Mouse (Mus musculus) erythroblast, embryonic 14.5 days (primary cell): Measurements from ENCODE around the gene Mchr1. TPM values are rescaled to one million over a fixed set of nuclear protein-coding genes. Genes with fewer than 3 reads are reported as not detected.

Experiments used
- H3K27me3 ChIP-seq: 2 replicates; pipeline ENCODE4 v1.6.1; 2012; ENCODE audit warnings: inconsistent platforms; ENCODE audit not compliant: control insufficient read depth
- H3K36me3 ChIP-seq: 2 replicates; pipeline ENCODE4 v1.6.1; 2012; ENCODE audit warnings: mild to moderate bottlenecking, inconsistent platforms; ENCODE audit not compliant: control insufficient read depth
- H3K4me1 ChIP-seq: 2 replicates; pipeline ENCODE4 v1.6.1; 2012; ENCODE audit warnings: inconsistent platforms; ENCODE audit not compliant: control insufficient read depth
- H3K4me3 ChIP-seq: replicated peaks from 2 replicates; pipeline ENCODE3; 2012; ENCODE audit warnings: moderate library complexity, mild to moderate bottlenecking, inconsistent platforms
- H3K9me3 ChIP-seq: 2 replicates; pipeline ENCODE4 v1.6.1; 2012; ENCODE audit warnings: low read length, inconsistent platforms, mixed read lengths; ENCODE audit not compliant: control insufficient read depth
- GATA1 ChIP-seq: IDR thresholded peaks from 2 replicates; pipeline ENCODE4 v1.6.1; 2012; ENCODE audit warnings: low read length, inconsistent platforms, mixed read lengths
- TAL1 ChIP-seq: IDR thresholded peaks from 3 replicates; pipeline ENCODE4 v1.6.1; 2012; ENCODE audit warnings: low read length, inconsistent platforms, mixed read lengths
- polyA plus RNA-seq: library from polyadenylated mRNA; stranded (reverse); fragments of >175 nt; gene quantifications from 2 replicates; pipeline ENCODE4 v1.2.3, GENCODE M21; 2012

Gene Mchr1
- polyA plus RNA-seq, 1 experiment: not detected

DNA sequence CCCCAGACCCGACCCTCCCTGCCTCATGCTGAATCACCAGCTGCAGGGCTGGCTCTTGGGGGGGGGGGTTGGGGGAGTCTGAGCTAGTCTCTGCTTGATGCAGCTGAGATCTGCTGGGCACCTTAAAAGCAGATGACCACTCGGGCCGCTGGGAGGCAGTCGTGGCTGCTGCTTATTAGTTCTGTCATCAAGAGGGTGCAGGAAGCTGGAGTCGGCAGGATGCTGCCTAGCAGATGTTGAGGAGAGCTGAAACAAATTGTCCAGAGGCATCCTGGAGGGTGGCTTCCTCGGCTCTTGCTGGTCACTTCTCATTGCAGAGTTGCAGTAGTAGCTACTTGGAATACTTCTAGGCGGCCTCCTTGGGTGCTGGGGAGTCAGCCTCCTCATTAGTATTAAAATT, 4.0 kb downstream of the Mchr1 start:
- H3K36me3 ChIP-seq: no peaks in the 10 kb centered on the region
- peaks cover 39% of the 10 kb centered on the region for H3K27me3 ChIP-seq
- H3K9me3 ChIP-seq: no peaks in the 10 kb centered on the region
- TF ChIP-seq TAL1 (no peak), GATA1 (no peak)
- no peak overlapping the region for H3K4me3 ChIP-seq
- no peaks in the 10 kb centered on the region; the same call in 1 of the 2 replicates for H3K4me1 ChIP-seq

DNA sequence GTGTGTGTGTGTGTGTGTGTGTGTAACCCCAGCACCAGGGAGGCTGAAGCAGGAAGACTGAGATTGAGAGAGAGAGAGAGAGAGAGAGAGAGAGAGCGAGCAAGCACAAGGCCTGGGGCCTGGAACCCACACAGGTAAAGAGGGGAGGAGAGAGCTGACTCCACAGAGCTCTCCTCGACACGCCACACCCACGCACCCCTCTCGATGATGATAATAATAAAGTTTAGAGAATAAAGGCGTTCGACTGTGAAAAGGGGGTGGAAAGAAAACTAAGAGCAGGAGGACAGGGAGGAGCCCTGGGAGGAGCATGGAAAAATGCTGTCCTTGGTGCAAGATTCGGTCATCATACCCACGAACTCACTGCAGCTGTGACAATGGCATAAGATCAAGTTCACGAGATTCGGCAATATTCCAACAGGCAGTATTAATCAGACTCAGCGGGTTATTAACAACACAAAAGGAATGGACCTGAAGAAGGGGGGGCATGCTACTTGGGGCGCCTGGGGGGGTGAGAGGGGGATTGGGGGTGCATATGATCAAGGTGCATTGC, 4.6 kb downstream of the Mchr1 start:
- peaks cover 33% of the 10 kb centered on the region for H3K27me3 ChIP-seq
- no peak overlapping the region for H3K4me3 ChIP-seq
- no peaks in the 10 kb centered on the region for H3K9me3 ChIP-seq
- H3K4me1 ChIP-seq: no peaks in the 10 kb centered on the region; the same call in 1 of the 2 replicates
- TF ChIP-seq GATA1: no peak
- TF ChIP-seq TAL1: no peak
- no peaks in the 10 kb centered on the region for H3K36me3 ChIP-seq

DNA sequence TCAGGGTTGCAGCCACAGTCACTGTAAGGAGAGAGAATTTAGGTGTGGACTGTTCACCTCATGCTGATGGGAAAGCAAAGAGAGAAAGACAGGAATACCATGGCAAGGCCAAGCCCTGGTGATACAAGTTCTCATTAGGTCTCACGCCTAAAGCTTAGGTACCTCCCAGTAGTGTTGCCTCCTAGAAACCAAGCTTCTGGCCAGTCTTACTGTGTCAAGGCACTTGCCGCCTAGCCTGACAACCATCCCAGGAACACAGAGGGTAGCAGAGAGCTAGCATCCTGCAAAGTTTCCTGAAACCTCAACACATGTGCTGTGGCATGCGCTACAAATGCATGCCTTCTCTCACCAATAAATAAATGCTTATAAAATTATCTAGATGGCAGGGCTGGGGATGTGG, 11.6 kb downstream of the Mchr1 start:
- no peak overlapping the region for H3K4me3 ChIP-seq
- no peaks in the 10 kb centered on the region for H3K27me3 ChIP-seq
- H3K36me3 ChIP-seq: no peaks in the 10 kb centered on the region
- TF ChIP-seq TAL1 (no peak), GATA1 (no peak)
- H3K9me3 ChIP-seq: no peaks in the 10 kb centered on the region
- no peaks in the 10 kb centered on the region for H3K4me1 ChIP-seq

DNA sequence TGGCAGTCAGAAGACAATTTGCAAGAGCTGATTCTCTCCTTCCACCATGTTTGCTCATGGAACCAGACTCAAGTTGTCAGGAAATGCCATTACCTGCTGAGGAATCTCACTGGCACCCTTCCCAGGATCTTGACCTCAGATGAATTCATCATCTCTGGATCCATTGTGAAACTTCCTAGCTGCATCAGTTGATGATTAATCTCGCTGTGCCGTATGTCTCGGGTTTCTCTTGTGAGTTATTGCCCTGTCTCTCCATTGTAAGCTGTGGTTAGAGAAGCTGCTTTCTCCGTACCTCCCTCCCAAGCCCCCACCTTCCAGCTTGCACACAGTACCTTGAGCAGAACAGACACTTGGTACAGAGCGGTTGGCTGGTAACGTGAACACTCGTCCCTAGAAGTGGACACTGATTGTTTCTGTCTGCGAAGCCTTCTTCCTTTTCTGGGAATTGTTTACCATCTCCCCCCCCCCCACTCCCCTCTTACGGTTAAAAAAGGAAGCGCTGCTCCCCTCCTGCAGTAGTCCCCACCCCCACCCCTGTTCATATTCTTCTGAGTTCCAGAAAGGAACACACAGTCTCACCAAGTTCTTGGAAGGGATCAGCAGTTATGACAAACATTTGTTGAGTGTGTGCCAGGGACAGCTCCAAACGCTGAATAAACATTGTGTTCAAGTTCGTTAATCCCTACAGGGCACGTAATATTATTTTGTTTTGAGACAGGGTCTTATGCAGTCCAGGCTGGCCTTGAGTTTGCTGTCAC, 12.5 kb downstream of the Mchr1 start:
- Histone ChIP-seq H3K36me3 (no peaks in the 10 kb centered on the region), H3K4me1 (no peaks in the 10 kb centered on the region), H3K27me3 (no peaks in the 10 kb centered on the region), H3K9me3 (no peaks in the 10 kb centered on the region), H3K4me3 (no peak overlapping the region)
- TF ChIP-seq TAL1 (no peak), GATA1 (no peak)

DNA sequence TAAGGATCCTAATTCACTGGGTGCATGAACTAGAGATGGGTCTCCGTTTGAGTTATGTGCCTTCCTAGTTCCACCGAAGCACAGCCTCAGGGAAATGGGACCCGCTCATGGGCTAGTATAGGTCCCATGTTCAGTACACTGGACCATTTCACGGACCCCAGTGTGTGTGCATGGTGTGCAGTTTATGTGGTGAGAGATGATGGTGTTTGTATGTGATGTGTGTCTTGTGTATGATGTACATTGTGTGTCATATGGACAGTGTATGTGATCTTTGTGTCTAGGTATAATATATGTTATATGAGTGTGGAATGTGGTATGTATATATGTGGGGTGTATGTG, 13.0 kb downstream of the Mchr1 start:
- Histone ChIP-seq H3K27me3 (no peaks in the 10 kb centered on the region), H3K4me1 (no peaks in the 10 kb centered on the region), H3K4me3 (no peak overlapping the region), H3K36me3 (no peaks in the 10 kb centered on the region), H3K9me3 (no peaks in the 10 kb centered on the region)
- TF ChIP-seq TAL1 (no peak), GATA1 (no peak)

DNA sequence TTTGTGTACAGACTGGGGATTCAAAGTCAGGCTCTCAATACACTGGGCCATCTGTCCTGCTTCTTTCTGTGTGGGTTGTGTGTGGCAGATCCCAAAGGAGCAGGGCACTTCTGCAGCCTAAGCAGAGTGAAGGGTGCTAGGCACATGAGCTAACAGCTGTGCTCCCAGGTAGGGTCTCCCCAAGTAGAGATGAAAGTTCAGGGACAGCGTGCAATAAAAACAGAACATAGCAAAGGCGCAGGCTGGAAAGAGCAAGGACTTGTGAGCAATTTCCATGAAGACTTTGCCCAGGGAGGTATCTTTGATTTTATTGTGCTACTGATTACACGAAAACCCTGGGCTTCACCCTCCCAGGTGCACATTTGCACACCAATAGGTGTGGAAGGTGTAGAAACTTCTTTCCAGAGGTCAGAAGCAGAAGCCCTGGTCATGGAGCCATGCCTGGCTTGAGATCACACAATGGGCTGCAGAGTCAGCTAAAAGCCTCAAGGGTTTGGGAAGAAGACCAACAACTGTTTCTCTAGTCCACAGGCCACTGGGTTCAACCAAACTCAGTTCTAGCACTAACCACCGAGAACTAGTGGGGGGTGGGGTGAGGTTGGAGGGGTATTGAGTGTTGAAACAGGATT, 13.8 kb downstream of the Mchr1 start:
- no peaks in the 10 kb centered on the region for H3K4me1 ChIP-seq
- TF ChIP-seq GATA1 (no peak), TAL1 (no peak)
- no peaks in the 10 kb centered on the region for H3K27me3 ChIP-seq
- H3K36me3 ChIP-seq: no peaks in the 10 kb centered on the region
- H3K9me3 ChIP-seq: no peaks in the 10 kb centered on the region
- no peak overlapping the region for H3K4me3 ChIP-seq

DNA sequence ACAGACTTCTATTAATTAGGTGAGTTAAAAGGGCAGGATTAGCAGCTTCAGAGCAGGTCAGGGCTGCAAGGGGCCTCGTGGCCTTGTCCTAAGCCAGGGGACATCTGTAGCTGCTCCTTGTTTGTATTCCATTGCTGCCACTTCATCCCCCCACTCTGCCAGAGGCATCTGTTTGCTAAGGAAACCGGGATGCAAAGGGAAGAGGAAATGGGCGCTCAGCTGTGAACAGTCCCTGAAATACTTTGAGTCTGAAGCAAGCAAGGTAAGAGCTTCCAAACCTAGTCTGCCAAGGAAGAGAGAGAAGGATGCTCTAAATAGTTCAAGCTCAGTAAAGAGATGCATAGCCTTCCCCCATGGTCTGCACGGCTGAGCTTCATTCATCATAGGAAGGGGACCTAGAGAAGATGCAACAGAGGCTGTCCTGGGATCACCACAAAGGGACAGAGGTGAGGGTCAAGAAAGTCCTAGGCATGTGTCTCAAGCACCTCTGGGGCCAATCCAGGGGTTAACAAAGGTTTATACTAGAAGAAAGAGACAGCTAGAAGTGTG, 17.4 kb downstream of the Mchr1 start:
- Histone ChIP-seq H3K36me3 (no peaks in the 10 kb centered on the region), H3K4me3 (no peak overlapping the region), H3K9me3 (no peaks in the 10 kb centered on the region), H3K4me1 (no peaks in the 10 kb centered on the region), H3K27me3 (no peaks in the 10 kb centered on the region)
- TF ChIP-seq TAL1 (no peak), GATA1 (no peak)

DNA sequence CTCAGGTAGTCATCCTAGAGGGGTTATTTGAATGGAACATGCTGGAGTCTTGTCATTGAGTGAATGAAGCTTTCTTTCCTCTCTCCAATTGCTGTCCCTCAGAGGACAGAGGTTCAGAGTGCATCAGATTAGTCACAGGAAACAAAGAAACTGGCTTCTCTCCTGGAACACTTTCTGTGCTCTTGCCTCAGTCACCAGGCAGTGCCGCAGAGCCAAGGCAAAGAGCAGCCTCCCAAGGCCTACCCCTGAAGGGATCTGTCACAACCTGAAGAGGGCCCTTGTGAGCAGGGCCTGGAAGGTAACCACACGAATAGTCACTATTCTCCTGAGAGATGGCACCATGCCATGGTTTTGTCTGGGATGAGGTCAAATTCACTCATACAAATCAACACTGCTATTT, 18.3 kb downstream of the Mchr1 start:
- Histone ChIP-seq H3K9me3 (no peaks in the 10 kb centered on the region), H3K4me1 (no peaks in the 10 kb centered on the region), H3K27me3 (no peaks in the 10 kb centered on the region), H3K4me3 (no peak overlapping the region), H3K36me3 (no peaks in the 10 kb centered on the region)
- no peak for TF ChIP-seq GATA1
- TF ChIP-seq TAL1: no peak

DNA sequence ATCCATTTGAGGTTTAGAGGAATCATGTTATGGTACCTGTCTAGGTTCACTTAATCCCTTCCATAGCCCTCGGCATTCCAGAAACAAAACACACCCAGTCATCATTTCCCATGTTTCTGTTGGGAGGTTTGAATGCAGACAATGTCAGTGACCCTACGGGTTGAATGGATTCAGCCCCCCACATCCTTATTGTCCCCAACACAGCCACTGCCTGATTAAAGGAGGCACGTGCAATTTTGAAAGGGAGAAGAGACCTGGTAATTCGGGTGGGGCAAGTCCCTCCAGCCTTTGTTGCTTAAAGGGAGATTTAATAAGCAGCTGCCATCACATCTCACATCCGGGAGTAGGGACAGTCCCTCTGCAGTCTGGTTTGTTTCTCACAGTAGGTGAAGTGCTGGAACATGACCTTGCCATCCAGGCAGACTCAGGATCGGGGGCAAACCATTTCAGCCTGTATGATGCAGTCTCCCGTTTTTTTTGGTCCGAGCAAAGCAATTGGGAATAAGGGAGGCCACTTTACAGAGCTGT, 18.9 kb downstream of the Mchr1 start:
- Histone ChIP-seq H3K4me1 (no peaks in the 10 kb centered on the region), H3K27me3 (no peaks in the 10 kb centered on the region), H3K36me3 (no peaks in the 10 kb centered on the region), H3K4me3 (no peak overlapping the region), H3K9me3 (no peaks in the 10 kb centered on the region)
- TF ChIP-seq TAL1 (no peak), GATA1 (no peak)
